Mouse (Mus musculus): Measurements from ENCODE around the gene Tob1. TPM values are rescaled to one million over a fixed set of nuclear protein-coding genes. Genes with fewer than 3 reads are reported as not detected.

Tob1 gene
- polyA plus RNA-seq, 1 experiment from 2014 or later: 27.9 TPM

- no peak overlapping the region for H3K9ac ChIP-seq (replicated peaks; ENCODE audit: low read depth, low read length)
- ATAC-seq (ENCODE audit: low read depth): no peak
- no peaks in the 10 kb centered on the region for H3K27me3 ChIP-seq (ENCODE audit: control insufficient read depth, insufficient read depth, low read length)
- H3K4me3 ChIP-seq (ENCODE audit: low read depth, low read length): no peak overlapping the region
- no peak overlapping the region for H3K4me2 ChIP-seq (ENCODE audit: low read depth, low read length)
- 46% methylated on average over 10 of the region's 10 CpGs for WGBS
- no peaks in the 10 kb centered on the region for H3K4me1 ChIP-seq (ENCODE audit: control insufficient read depth, insufficient read depth, low read length)
- H3K36me3 ChIP-seq (ENCODE audit: control insufficient read depth, insufficient read depth, low read length): no peaks in the 10 kb centered on the region
- no peak overlapping the region for H3K27ac ChIP-seq (ENCODE audit: low read depth, low read length)
- no peaks in the 10 kb centered on the region for H3K9me3 ChIP-seq (ENCODE audit: control insufficient read depth, low read length)
Observed at GRCm38 (mm10) chr11:94206398-94207114, 4.7 kb upstream of the Tob1 start.

GRCm38 (mm10) chr11:94208811-94209675 lies 2.2 kb upstream of the Tob1 start:
- Histone ChIP-seq H3K27me3 (ENCODE audit: control insufficient read depth, insufficient read depth, low read length) (no peaks in the 10 kb centered on the region), H3K9me3 (ENCODE audit: control insufficient read depth, low read length) (no peaks in the 10 kb centered on the region), H3K4me3 (ENCODE audit: low read depth, low read length) (peak overlapping the region; percentile 38; the same call in 1 of the 2 replicates), H3K4me1 (ENCODE audit: control insufficient read depth, insufficient read depth, low read length) (peaks cover 11% of the 10 kb centered on the region), H3K9ac (replicated peaks; ENCODE audit: low read depth, low read length) (no peak overlapping the region), H3K4me2 (ENCODE audit: low read depth, low read length) (peak overlapping the region; percentile 66), H3K27ac (ENCODE audit: low read depth, low read length) (peak overlapping the region; percentile 97), H3K36me3 (ENCODE audit: control insufficient read depth, insufficient read depth, low read length) (peaks cover 4% of the 10 kb centered on the region; the same call in 1 of the 2 replicates)
- no peak for ATAC-seq (ENCODE audit: low read depth)
- 43% methylated on average over 8 of the region's 8 CpGs for WGBS

- Histone ChIP-seq H3K27me3 (ENCODE audit: control insufficient read depth, insufficient read depth, low read length) (no peaks in the 10 kb centered on the region), H3K9ac (replicated peaks; ENCODE audit: low read depth, low read length) (peak overlapping the region; percentile 52), H3K9me3 (ENCODE audit: control insufficient read depth, low read length) (no peaks in the 10 kb centered on the region), H3K4me3 (ENCODE audit: low read depth, low read length) (peak overlapping the region; percentile 38), H3K4me2 (ENCODE audit: low read depth, low read length) (peak overlapping the region; percentile 66), H3K36me3 (ENCODE audit: control insufficient read depth, insufficient read depth, low read length) (peaks cover 8% of the 10 kb centered on the region; the same call in 1 of the 2 replicates), H3K4me1 (ENCODE audit: control insufficient read depth, insufficient read depth, low read length) (peaks cover 15% of the 10 kb centered on the region), H3K27ac (ENCODE audit: low read depth, low read length) (peak overlapping the region; percentile 97)
- no peak for ATAC-seq (ENCODE audit: low read depth)
- WGBS: under 1% methylated on average over 14 of the region's 14 CpGs
Observed at GRCm38 (mm10) chr11:94209695-94210131, 1.5 kb upstream of the Tob1 start.

- H3K27ac ChIP-seq (ENCODE audit: low read depth, low read length): peak overlapping the region; percentile 98
- ATAC-seq (ENCODE audit: low read depth): peak; percentile 82
- under 1% methylated on average over 47 of the region's 56 CpGs for WGBS
Observed at GRCm38 (mm10) chr11:94210191-94211086, 815 bp upstream of the Tob1 start.

GRCm38 (mm10) chr11:94211651-94212488 lies 616 bp downstream of the Tob1 start:
- H3K4me3 ChIP-seq (ENCODE audit: low read depth, low read length): peak overlapping the region; percentile 97
- 1% methylated on average over 41 of the region's 61 CpGs for WGBS

More at GRCm38 (mm10) chr11:94210191-94211086, 815 bp upstream of the Tob1 start:
- Histone ChIP-seq H3K4me2 (ENCODE audit: low read depth, low read length) (peak overlapping the region; percentile 66), H3K9ac (replicated peaks; ENCODE audit: low read depth, low read length) (peak overlapping the region; percentile 56), H3K36me3 (ENCODE audit: control insufficient read depth, insufficient read depth, low read length) (peaks cover 9% of the 10 kb centered on the region; the same call in 1 of the 2 replicates), H3K27me3 (ENCODE audit: control insufficient read depth, insufficient read depth, low read length) (no peaks in the 10 kb centered on the region), H3K4me3 (ENCODE audit: low read depth, low read length) (peak overlapping the region; percentile 42), H3K9me3 (ENCODE audit: control insufficient read depth, low read length) (no peaks in the 10 kb centered on the region), H3K4me1 (ENCODE audit: control insufficient read depth, insufficient read depth, low read length) (peaks cover 16% of the 10 kb centered on the region)

GRCm38 (mm10) chr11:94212489-94212836 lies 1.2 kb downstream of the Tob1 start:
- WGBS: 0% methylated on average over 7 of the region's 7 CpGs
- Histone ChIP-seq H3K9me3 (ENCODE audit: control insufficient read depth, low read length) (no peaks in the 10 kb centered on the region), H3K4me2 (ENCODE audit: low read depth, low read length) (peak overlapping the region; percentile 60), H3K4me3 (ENCODE audit: low read depth, low read length) (peak overlapping the region; percentile 97), H3K36me3 (ENCODE audit: control insufficient read depth, insufficient read depth, low read length) (peaks cover 12% of the 10 kb centered on the region; the same call in 1 of the 2 replicates), H3K4me1 (ENCODE audit: control insufficient read depth, insufficient read depth, low read length) (peaks cover 20% of the 10 kb centered on the region), H3K27ac (ENCODE audit: low read depth, low read length) (peak overlapping the region; percentile 97), H3K9ac (replicated peaks; ENCODE audit: low read depth, low read length) (peak overlapping the region; percentile 99), H3K27me3 (ENCODE audit: control insufficient read depth, insufficient read depth, low read length) (no peaks in the 10 kb centered on the region)
- ATAC-seq (ENCODE audit: low read depth): no peak

More at GRCm38 (mm10) chr11:94211651-94212488, 616 bp downstream of the Tob1 start:
- Histone ChIP-seq H3K27ac (ENCODE audit: low read depth, low read length) (peak overlapping the region; percentile 97), H3K9ac (replicated peaks; ENCODE audit: low read depth, low read length) (peak overlapping the region; percentile 99), H3K4me2 (ENCODE audit: low read depth, low read length) (peak overlapping the region; percentile 60), H3K4me1 (ENCODE audit: control insufficient read depth, insufficient read depth, low read length) (peaks cover 20% of the 10 kb centered on the region), H3K36me3 (ENCODE audit: control insufficient read depth, insufficient read depth, low read length) (peaks cover 12% of the 10 kb centered on the region; the same call in 1 of the 2 replicates), H3K27me3 (ENCODE audit: control insufficient read depth, insufficient read depth, low read length) (no peaks in the 10 kb centered on the region), H3K9me3 (ENCODE audit: control insufficient read depth, low read length) (no peaks in the 10 kb centered on the region)
- ATAC-seq (ENCODE audit: low read depth): peak; percentile 16

GRCm38 (mm10) chr11:94212997-94213396 lies 1.7 kb downstream of the Tob1 start:
- Histone ChIP-seq H3K27me3 (ENCODE audit: control insufficient read depth, insufficient read depth, low read length) (no peaks in the 10 kb centered on the region), H3K4me2 (ENCODE audit: low read depth, low read length) (peak overlapping the region; percentile 60), H3K9ac (replicated peaks; ENCODE audit: low read depth, low read length) (peak overlapping the region; percentile 99; the same call in 1 of the 2 replicates), H3K4me1 (ENCODE audit: control insufficient read depth, insufficient read depth, low read length) (peaks cover 20% of the 10 kb centered on the region), H3K9me3 (ENCODE audit: control insufficient read depth, low read length) (no peaks in the 10 kb centered on the region), H3K4me3 (ENCODE audit: low read depth, low read length) (peak overlapping the region; percentile 97), H3K27ac (ENCODE audit: low read depth, low read length) (no peak overlapping the region), H3K36me3 (ENCODE audit: control insufficient read depth, insufficient read depth, low read length) (peaks cover 12% of the 10 kb centered on the region; the same call in 1 of the 2 replicates)
- ATAC-seq (ENCODE audit: low read depth): no peak
- 29% methylated on average over 4 of the region's 4 CpGs for WGBS

Data from neural tube, embryonic 14.5 days (tissue).